ENCODE assay signal across 20 mouse cellular contexts in genomic region chr8:34239346-34239900, GRCm38 (mm10).
"Had no signal": no experiment of that assay in that cellular context is flagged by ENCODE, and none has a peak within 500 bp of the region (broad histone marks: within the 10 kb centered on the region; RNA-seq: fewer than 3 reads in every experiment).

No protein-coding gene starts in this region.

- H3K27ac ChIP-seq: kidney, postnatal 0 days; limb, embryonic 10.5 days; limb, embryonic 13.5 days; liver, embryonic 12.5 days; liver, embryonic 15.5 days; lung, embryonic 15.5 days; midbrain, embryonic 10.5 days; midbrain, embryonic 13.5 days; neural tube, embryonic 13.5 days; stomach, postnatal 0 days had no signal

- H3K4me3 ChIP-seq: limb, embryonic 10.5 days; limb, embryonic 13.5 days; liver, embryonic 12.5 days; liver, embryonic 15.5 days; lung, embryonic 15.5 days; megakaryocyte, embryonic 14.5 days; midbrain, embryonic 10.5 days; midbrain, embryonic 13.5 days; myocyte; neural tube, embryonic 13.5 days had no signal

- DNase-seq: kidney, adult 2 months; kidney, postnatal 25 days; liver; lung, adult 18-20 months; lung, postnatal 10 days; lung, postnatal 36 days; right cerebral cortex, postnatal 4 days; thymus, postnatal 25 days had no signal
